Mouse (Mus musculus): ENCODE results near the gene Dock4. TPM values are rescaled to one million over a fixed set of nuclear protein-coding genes. Genes with fewer than 3 reads are reported as not detected.

Dock4 gene
- polyA plus RNA-seq, 1 experiment from 2014 or later, result 12.6 TPM

DNA sequence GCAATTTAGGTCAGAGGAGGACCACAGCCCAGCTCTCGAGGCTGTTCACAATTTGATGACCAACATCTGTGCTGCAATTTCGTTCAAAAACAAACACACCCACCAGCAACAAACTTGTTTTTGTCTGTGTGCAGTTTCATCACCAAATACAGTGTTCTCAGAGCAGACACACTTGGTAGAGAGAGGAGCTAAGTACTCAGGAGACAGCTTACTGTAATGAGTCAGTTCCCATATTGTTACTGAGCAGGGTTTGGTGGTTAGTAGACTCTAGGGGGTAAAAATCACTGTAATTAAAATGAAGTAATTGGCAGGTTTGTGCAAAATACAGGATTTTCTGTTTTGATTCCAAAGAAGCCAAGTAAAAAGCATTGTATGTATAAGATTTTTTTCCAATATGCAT lies 28.0 kb downstream of the Dock4 start:
- 66% methylated on average over 2 of the region's 2 CpGs for WGBS
- peaks cover 11% of the 10 kb centered on the region for H3K4me1 ChIP-seq (ENCODE audit: control insufficient read depth, insufficient read depth, low read length)
- no peak overlapping the region for H3K27ac ChIP-seq (ENCODE audit: low read depth, low read length)

DNA sequence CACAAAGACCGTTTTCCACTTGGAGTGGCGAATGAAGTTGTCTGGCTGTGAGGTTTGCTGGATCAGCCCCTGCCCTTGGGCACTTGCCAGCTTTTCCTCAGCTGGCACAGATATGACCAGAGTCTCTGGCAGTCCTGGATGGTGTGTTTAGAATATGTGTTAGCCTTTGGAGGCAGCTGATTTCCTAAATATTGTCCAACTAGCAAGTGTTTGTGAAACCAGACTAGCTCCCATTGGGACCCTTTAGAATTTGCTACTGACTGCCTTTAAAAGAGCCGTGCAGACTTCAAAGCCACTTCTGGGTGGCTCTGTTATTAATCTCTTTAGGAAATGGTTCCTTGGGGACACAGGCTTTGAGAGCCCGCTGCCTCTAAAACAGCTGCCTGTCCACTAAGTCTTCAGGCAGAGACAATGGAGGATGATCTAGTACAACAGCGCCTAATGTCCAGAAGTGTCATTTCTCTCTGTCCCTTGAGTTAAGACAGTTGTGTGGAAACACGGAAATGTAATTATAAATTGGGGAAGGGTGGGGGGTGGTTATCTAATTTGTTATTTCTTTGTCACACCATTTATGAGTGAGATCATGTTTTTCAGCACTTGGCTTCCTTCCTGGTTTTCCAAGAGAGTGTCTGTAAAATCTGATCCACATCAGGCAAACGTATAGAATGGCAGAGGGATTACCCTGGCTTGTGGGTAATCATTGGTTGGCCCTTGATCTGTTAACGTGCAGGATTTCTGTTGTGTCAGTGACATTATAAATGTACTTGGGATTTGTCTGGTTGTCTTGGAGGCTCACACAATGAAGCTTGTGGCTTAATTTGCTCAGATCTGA lies 32.1 kb downstream of the Dock4 start:
- Histone ChIP-seq H3K4me2 (no peak overlapping the region), H3K4me1 (ENCODE audit: control insufficient read depth, insufficient read depth, low read length) (peaks cover 11% of the 10 kb centered on the region), H3K36me3 (ENCODE audit: control insufficient read depth, insufficient read depth, low read length) (no peaks in the 10 kb centered on the region), H3K27ac (ENCODE audit: low read depth, low read length) (no peak overlapping the region), H3K27me3 (ENCODE audit: control insufficient read depth, insufficient read depth, low read length) (no peaks in the 10 kb centered on the region), H3K9ac (ENCODE audit: low read length) (no peak overlapping the region), H3K4me3 (ENCODE audit: low read depth, low read length) (no peak overlapping the region), H3K9me3 (ENCODE audit: control insufficient read depth, low read length) (no peaks in the 10 kb centered on the region)
- DNase-seq (ENCODE audit: low spot score, missing footprints) (peak; percentile 90), ATAC-seq (ENCODE audit: low FRiP score) (peak; percentile 63)
- 23% methylated on average over 8 of the region's 8 CpGs for WGBS

More for the DNA sequence above, 28.0 kb downstream of the Dock4 start:
- Histone ChIP-seq H3K9me3 (ENCODE audit: control insufficient read depth, low read length) (no peaks in the 10 kb centered on the region), H3K4me3 (ENCODE audit: low read depth, low read length) (no peak overlapping the region), H3K4me2 (no peak overlapping the region), H3K36me3 (ENCODE audit: control insufficient read depth, insufficient read depth, low read length) (no peaks in the 10 kb centered on the region), H3K9ac (ENCODE audit: low read length) (no peak overlapping the region), H3K27me3 (ENCODE audit: control insufficient read depth, insufficient read depth, low read length) (no peaks in the 10 kb centered on the region)
- no peak for DNase-seq (ENCODE audit: low spot score, missing footprints)
- no peak for ATAC-seq (ENCODE audit: low FRiP score)

DNA sequence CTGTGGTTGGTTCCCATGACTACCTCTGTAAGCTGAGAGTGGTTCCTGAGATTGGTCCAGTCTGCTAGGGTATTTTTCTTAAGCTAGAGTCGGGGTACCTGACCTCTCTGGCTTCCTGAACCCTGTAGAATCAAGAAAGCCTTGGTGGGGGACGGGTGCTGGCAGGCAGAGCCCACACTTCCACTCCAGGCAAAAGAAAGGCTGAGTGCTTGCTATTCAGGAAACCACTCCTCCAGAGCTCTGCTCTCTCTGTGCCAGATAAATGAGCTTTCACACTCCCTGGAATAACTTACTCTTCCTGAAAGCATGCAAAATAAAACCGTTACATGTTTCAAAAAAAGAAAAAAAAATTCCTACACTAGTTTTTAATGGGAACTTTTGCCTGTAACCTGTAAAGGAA lies 38.5 kb downstream of the Dock4 start:
- no peaks in the 10 kb centered on the region for H3K27me3 ChIP-seq (ENCODE audit: control insufficient read depth, insufficient read depth, low read length)
- DNase-seq (ENCODE audit: low spot score, missing footprints), result no peak
- H3K27ac ChIP-seq (ENCODE audit: low read depth, low read length), result no peak overlapping the region
- H3K4me2 ChIP-seq, result no peak overlapping the region
- no peak overlapping the region for H3K4me3 ChIP-seq (ENCODE audit: low read depth, low read length)
- H3K36me3 ChIP-seq (ENCODE audit: control insufficient read depth, insufficient read depth, low read length), result no peaks in the 10 kb centered on the region
- WGBS, result 4% methylated on average over 3 of the region's 3 CpGs
- peak; percentile 26; the same call in 1 of the 2 replicates for ATAC-seq (ENCODE audit: low FRiP score)
- H3K9me3 ChIP-seq (ENCODE audit: control insufficient read depth, low read length), result no peaks in the 10 kb centered on the region
- peaks cover 20% of the 10 kb centered on the region for H3K4me1 ChIP-seq (ENCODE audit: control insufficient read depth, insufficient read depth, low read length)
- H3K9ac ChIP-seq (ENCODE audit: low read length), result no peak overlapping the region

DNA sequence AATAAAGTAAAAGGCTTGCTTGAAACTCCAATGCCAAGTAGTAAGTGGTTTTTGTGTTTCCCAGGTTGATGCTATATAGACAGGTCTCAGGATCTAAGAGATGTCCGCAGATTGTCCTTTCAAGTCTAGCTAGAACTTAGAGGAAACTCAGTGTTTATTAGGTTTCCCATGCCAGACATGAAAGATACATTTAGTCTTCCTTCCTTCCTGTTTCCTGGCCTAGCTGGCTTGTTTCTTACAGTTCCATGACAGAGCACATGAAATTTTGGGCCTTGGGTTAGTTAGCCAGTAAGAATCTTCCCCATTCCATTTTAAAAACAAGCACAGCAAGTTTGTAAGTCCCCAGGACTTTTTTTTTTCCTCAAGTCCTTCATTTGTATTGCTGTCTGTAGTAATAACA lies 39.5 kb downstream of the Dock4 start:
- H3K4me2 ChIP-seq, result no peak overlapping the region
- DNase-seq (ENCODE audit: low spot score, missing footprints) (no peak), ATAC-seq (ENCODE audit: low FRiP score) (no peak)
- H3K27ac ChIP-seq (ENCODE audit: low read depth, low read length), result no peak overlapping the region
- no peaks in the 10 kb centered on the region for H3K9me3 ChIP-seq (ENCODE audit: control insufficient read depth, low read length)
- no peaks in the 10 kb centered on the region for H3K36me3 ChIP-seq (ENCODE audit: control insufficient read depth, insufficient read depth, low read length)
- no peaks in the 10 kb centered on the region for H3K27me3 ChIP-seq (ENCODE audit: control insufficient read depth, insufficient read depth, low read length)
- H3K4me3 ChIP-seq (ENCODE audit: low read depth, low read length), result no peak overlapping the region
- H3K9ac ChIP-seq (ENCODE audit: low read length), result no peak overlapping the region
- H3K4me1 ChIP-seq (ENCODE audit: control insufficient read depth, insufficient read depth, low read length), result peaks cover 20% of the 10 kb centered on the region
- WGBS, result 82% methylated on average over 1 of the region's 1 CpGs

DNA sequence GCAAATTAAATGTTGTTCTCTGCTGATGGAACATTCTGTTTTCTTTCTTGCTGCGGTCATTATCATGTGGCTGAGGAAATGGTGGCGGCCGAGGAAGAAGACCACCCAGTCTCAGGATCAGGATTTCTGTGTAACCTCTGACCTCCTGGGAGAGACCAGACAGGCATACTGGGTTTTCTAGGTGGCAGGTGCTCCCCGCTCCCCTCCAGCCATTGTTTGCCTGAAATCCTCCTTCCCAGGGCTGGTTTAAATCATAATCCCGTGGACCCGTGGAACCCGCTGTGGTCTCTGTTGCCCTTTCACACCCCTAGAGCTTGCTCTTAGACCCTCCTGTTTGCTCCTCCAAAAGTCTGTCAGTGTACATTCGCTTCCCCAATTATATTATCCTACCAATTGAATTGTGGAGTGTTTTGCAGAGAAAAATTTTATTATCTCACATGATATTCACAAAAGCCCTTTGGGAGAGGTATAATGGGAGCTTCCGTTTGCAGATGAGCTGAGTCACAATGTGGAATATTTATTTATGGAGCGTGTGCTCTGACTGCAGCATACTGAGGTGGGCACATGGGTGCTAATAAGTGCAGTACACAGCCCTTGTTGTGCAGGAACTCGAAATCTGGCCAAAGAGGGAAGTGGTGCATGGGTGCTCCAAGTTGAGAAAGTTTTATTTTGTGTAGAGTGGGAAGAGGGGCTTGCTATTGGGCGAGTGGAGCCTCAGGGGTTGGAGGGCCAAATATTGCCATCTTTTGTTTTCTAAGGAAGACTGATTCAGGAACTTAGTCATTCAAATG lies 40.5 kb downstream of the Dock4 start:
- no peak overlapping the region for H3K27ac ChIP-seq (ENCODE audit: low read depth, low read length)
- H3K4me2 ChIP-seq, result no peak overlapping the region
- ATAC-seq (ENCODE audit: low FRiP score) (peak; percentile 69), DNase-seq (ENCODE audit: low spot score, missing footprints) (peak; percentile 89)
- H3K4me3 ChIP-seq (ENCODE audit: low read depth, low read length), result no peak overlapping the region
- peaks cover 20% of the 10 kb centered on the region for H3K4me1 ChIP-seq (ENCODE audit: control insufficient read depth, insufficient read depth, low read length)
- 26% methylated on average over 12 of the region's 12 CpGs for WGBS
- no peaks in the 10 kb centered on the region for H3K27me3 ChIP-seq (ENCODE audit: control insufficient read depth, insufficient read depth, low read length)
- H3K9ac ChIP-seq (ENCODE audit: low read length), result no peak overlapping the region
- no peaks in the 10 kb centered on the region for H3K36me3 ChIP-seq (ENCODE audit: control insufficient read depth, insufficient read depth, low read length)
- no peaks in the 10 kb centered on the region for H3K9me3 ChIP-seq (ENCODE audit: control insufficient read depth, low read length)

DNA sequence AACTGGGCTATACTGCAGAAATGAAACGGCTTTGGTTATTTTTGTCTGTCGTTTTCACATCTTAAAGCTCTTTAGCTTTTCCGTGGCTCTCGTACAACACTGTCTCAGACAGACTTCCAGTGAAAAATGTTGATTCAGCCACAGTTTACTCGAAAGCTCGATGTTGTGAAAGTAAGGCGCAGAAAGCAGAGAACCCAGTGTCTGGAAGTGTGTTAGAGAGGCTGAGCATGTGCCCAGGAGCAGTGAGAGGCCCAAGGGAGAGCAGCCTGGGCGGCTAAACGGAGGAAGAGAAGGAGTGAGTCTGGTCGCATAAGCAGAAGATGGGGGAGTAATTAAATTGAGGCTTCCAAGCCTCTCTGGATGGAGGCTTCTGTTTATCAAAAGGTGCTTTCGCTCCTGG lies 50.6 kb downstream of the Dock4 start:
- no peaks in the 10 kb centered on the region for H3K36me3 ChIP-seq (ENCODE audit: control insufficient read depth, insufficient read depth, low read length)
- no peaks in the 10 kb centered on the region for H3K4me1 ChIP-seq (ENCODE audit: control insufficient read depth, insufficient read depth, low read length)
- H3K27me3 ChIP-seq (ENCODE audit: control insufficient read depth, insufficient read depth, low read length), result no peaks in the 10 kb centered on the region
- H3K9ac ChIP-seq (ENCODE audit: low read length), result no peak overlapping the region
- no peak for DNase-seq (ENCODE audit: low spot score, missing footprints)
- no peaks in the 10 kb centered on the region for H3K9me3 ChIP-seq (ENCODE audit: control insufficient read depth, low read length)
- 80% methylated on average over 11 of the region's 11 CpGs for WGBS
- no peak for ATAC-seq (ENCODE audit: low FRiP score)
- no peak overlapping the region for H3K4me2 ChIP-seq
- H3K27ac ChIP-seq (ENCODE audit: low read depth, low read length), result no peak overlapping the region
- H3K4me3 ChIP-seq (ENCODE audit: low read depth, low read length), result no peak overlapping the region

DNA sequence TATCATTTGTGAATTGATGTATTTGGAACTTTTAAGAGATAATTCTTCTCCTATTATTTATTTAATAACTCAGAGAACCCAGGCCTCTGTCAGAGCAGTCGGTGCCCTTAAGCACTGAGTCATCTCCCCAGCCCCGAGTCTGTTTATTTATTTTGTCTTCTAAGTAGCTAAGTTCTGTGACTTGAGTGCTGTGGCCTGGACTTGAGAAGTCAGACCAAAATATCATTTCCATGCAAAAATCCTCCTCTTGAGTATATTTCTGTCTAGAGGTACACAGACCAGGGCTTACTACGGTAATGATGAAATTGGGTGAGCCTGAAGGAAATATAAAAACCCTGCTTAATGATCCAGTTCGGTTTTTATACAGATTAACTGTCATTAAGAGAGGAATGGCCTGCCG lies 52.1 kb downstream of the Dock4 start:
- Histone ChIP-seq H3K36me3 (ENCODE audit: control insufficient read depth, insufficient read depth, low read length) (no peaks in the 10 kb centered on the region), H3K27ac (ENCODE audit: low read depth, low read length) (no peak overlapping the region), H3K4me1 (ENCODE audit: control insufficient read depth, insufficient read depth, low read length) (no peaks in the 10 kb centered on the region), H3K4me3 (ENCODE audit: low read depth, low read length) (no peak overlapping the region), H3K27me3 (ENCODE audit: control insufficient read depth, insufficient read depth, low read length) (no peaks in the 10 kb centered on the region), H3K4me2 (no peak overlapping the region), H3K9me3 (ENCODE audit: control insufficient read depth, low read length) (no peaks in the 10 kb centered on the region), H3K9ac (ENCODE audit: low read length) (no peak overlapping the region)
- DNase-seq (ENCODE audit: low spot score, missing footprints) (no peak), ATAC-seq (ENCODE audit: low FRiP score) (no peak)
- 70% methylated on average over 5 of the region's 5 CpGs for WGBS

DNA sequence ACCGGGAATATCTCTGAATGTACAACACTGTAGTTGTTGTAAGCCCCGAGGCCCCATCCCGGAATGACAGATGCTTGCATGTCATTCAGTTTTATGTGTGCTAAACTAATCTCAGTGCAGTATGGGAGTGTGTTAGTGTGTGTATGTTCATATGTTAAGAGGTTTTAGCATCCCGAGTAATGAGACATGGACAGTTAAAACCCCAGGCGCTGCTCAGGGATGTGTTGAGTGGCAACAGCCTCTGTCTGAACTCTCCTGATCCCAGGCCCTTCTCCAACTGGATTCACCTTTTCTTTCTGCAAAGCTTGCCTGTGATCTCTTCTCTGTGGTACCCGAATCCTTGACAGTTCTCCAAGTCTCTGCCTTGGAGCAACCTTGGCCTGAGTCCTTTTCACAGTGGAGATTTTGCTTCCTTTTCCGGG lies 52.5 kb downstream of the Dock4 start:
- no peaks in the 10 kb centered on the region for H3K4me1 ChIP-seq (ENCODE audit: control insufficient read depth, insufficient read depth, low read length)
- H3K4me2 ChIP-seq, result no peak overlapping the region
- ATAC-seq (ENCODE audit: low FRiP score), result no peak
- H3K27ac ChIP-seq (ENCODE audit: low read depth, low read length), result no peak overlapping the region
- H3K9ac ChIP-seq (ENCODE audit: low read length), result no peak overlapping the region
- no peaks in the 10 kb centered on the region for H3K27me3 ChIP-seq (ENCODE audit: control insufficient read depth, insufficient read depth, low read length)
- H3K36me3 ChIP-seq (ENCODE audit: control insufficient read depth, insufficient read depth, low read length), result no peaks in the 10 kb centered on the region
- WGBS, result 83% methylated on average over 7 of the region's 7 CpGs
- DNase-seq (ENCODE audit: low spot score, missing footprints), result no peak
- no peaks in the 10 kb centered on the region for H3K9me3 ChIP-seq (ENCODE audit: control insufficient read depth, low read length)
- H3K4me3 ChIP-seq (ENCODE audit: low read depth, low read length), result no peak overlapping the region

DNA sequence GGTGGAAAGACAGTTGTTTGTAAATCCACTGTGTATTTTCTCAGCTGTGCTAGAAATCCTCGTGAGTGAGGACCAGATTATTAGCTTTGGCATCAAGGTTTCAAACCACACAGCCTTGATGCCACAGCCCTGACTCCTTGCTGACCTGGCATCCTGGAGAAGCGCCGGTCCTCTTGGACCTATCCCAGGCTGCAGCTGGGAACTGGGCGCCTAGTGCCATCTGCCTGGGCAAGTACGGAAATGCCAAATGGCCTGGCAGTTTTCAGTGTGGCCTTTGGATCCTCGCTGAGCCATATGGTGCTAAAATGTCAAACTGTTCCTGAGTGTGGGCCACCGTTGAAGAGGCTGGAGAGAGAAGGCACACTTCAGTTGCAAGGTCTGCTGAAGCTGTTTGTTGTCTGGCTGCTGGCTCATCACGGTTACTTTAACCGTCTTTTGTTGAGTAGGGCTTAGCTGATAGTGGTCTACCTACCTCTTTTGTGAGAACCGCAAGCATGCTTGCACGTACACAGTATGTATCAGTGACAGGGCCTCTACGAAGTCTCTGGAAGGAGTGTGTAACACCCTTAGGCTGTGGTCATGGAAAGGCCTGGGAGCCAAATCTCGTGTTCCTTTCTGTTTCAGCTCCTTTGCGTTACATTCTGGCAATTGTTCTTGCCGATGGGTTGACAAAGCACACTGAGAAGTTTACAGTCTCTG lies 53.3 kb downstream of the Dock4 start:
- no peaks in the 10 kb centered on the region for H3K27me3 ChIP-seq (ENCODE audit: control insufficient read depth, insufficient read depth, low read length)
- no peaks in the 10 kb centered on the region for H3K4me1 ChIP-seq (ENCODE audit: control insufficient read depth, insufficient read depth, low read length)
- H3K9ac ChIP-seq (ENCODE audit: low read length), result no peak overlapping the region
- H3K4me2 ChIP-seq, result no peak overlapping the region
- no peak overlapping the region for H3K4me3 ChIP-seq (ENCODE audit: low read depth, low read length)
- H3K9me3 ChIP-seq (ENCODE audit: control insufficient read depth, low read length), result no peaks in the 10 kb centered on the region
- H3K27ac ChIP-seq (ENCODE audit: low read depth, low read length), result no peak overlapping the region
- WGBS, result 64% methylated on average over 15 of the region's 15 CpGs
- ATAC-seq (ENCODE audit: low FRiP score), result no peak
- DNase-seq (ENCODE audit: low spot score, missing footprints), result no peak
- H3K36me3 ChIP-seq (ENCODE audit: control insufficient read depth, insufficient read depth, low read length), result no peaks in the 10 kb centered on the region

All from midbrain, embryonic 11.5 days (tissue).